Mouse (Mus musculus) forebrain, embryonic 16.5 days (tissue): ENCODE data around the gene Ccer2. TPM values are rescaled to one million over a fixed set of nuclear protein-coding genes. Genes with fewer than 3 reads are reported as not detected.

Experiments
- ATAC-seq: fragments of 200-750 bp; cut with Nextera tagmentation; 2 replicates; pipeline ENCODE4 v1.8.0; 2017; ENCODE audit warnings: mild to moderate bottlenecking, moderate library complexity
- H3K27ac ChIP-seq: fragments of 300-500 bp; sonication (generic); 2 replicates; pipeline ENCODE4 v1.5.1; 2014; ENCODE audit warnings: low read length, control low read depth
- H3K27me3 ChIP-seq: fragments of 300-500 bp; sonication (generic); replicated peaks from 2 replicates; pipeline ENCODE4 v1.6.1; 2014; ENCODE audit warnings: low read length; ENCODE audit not compliant: control insufficient read depth, insufficient read depth
- H3K36me3 ChIP-seq: fragments of 300-500 bp; sonication (generic); 2 replicates; pipeline ENCODE4 v1.6.1; 2014; ENCODE audit not compliant: control insufficient read depth, insufficient read depth
- H3K4me1 ChIP-seq: fragments of 300-500 bp; sonication (generic); replicated peaks from 2 replicates; pipeline ENCODE4 v1.6.1; 2014; ENCODE audit warnings: low read length; ENCODE audit not compliant: control insufficient read depth, insufficient read depth
- H3K4me2 ChIP-seq: fragments of 300-500 bp; sonication (generic); 2 replicates; pipeline ENCODE4 v1.6.1; 2014; ENCODE audit warnings: mild to moderate bottlenecking, low read length, control low read depth
- H3K4me3 ChIP-seq: fragments of 300-500 bp; sonication (generic); replicated peaks from 2 replicates; pipeline ENCODE4 v1.5.1; 2014; ENCODE audit warnings: mild to moderate bottlenecking, low read length, control low read depth
- H3K9ac ChIP-seq: fragments of 300-500 bp; sonication (generic); replicated peaks from 2 replicates; pipeline ENCODE4 v1.6.1; 2014; ENCODE audit warnings: low read depth, low read length, control low read depth
- H3K9me3 ChIP-seq: fragments of 300-500 bp; sonication (generic); 2 replicates; pipeline ENCODE4 v1.6.1; 2016; ENCODE audit warnings: low read length; ENCODE audit not compliant: control insufficient read depth
- WGBS: fragments of 180-500 bp; shearing (Covaris S2); extraction: QIAGEN DNeasy Blood & Tissue Kit; methylation state at CpG from one replicate; pipeline ENCODE4 v1.1.7; 2014; 5-methylcytosine and 5-hydroxymethylcytosine counted together
- polyA plus RNA-seq: library from polyadenylated mRNA; unstranded; fragments of >200 nt; fragmentation: Nextera tagmentation; extraction: Ambion mirVana; gene quantifications from 2 replicates; pipeline ENCODE4 v1.2.1, GENCODE M21; 2015

Gene Ccer2
- polyA plus RNA-seq, 1 experiment from 2014 or later: not detected

GRCm38 (mm10) chr7:28780857-28781256 lies 24.9 kb downstream of the Ccer2 start:
- WGBS: 75% methylated on average over 7 of the region's 7 CpGs
- Histone ChIP-seq H3K27me3 (no peaks in the 10 kb centered on the region), H3K27ac (no peak overlapping the region), H3K4me2 (no peak overlapping the region), H3K4me1 (peaks cover 5% of the 10 kb centered on the region), H3K4me3 (no peak overlapping the region), H3K36me3 (peaks cover 7% of the 10 kb centered on the region; the same call in 1 of the 2 replicates), H3K9ac (no peak overlapping the region), H3K9me3 (no peaks in the 10 kb centered on the region)
- no peak for ATAC-seq

DNA sequence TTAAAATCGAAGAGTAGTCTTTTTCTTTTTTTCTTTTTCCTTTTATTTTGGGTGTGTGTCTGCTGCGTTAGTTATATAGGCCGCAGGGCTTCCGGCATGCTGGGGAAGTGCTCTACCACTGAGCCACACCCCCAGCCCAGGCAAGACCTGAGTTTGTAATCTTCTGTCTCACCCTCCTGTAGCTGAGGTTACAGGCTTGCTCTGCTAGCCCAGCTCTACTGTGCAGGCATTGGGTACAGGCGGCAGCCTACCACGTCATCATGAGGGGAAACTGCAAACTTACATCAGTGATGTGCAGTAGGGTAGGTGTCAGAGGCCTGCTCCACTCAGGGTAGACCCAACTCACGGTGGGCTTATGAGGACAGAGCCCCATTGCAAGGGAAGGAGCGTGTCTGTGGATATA lies 25.3 kb downstream of the Ccer2 start:
- no peaks in the 10 kb centered on the region for H3K27me3 ChIP-seq
- no peak overlapping the region for H3K9ac ChIP-seq
- H3K4me2 ChIP-seq: no peak overlapping the region
- H3K4me3 ChIP-seq: no peak overlapping the region
- peaks cover 5% of the 10 kb centered on the region for H3K4me1 ChIP-seq
- no peaks in the 10 kb centered on the region for H3K9me3 ChIP-seq
- 88% methylated on average over 8 of the region's 8 CpGs for WGBS
- H3K27ac ChIP-seq: no peak overlapping the region
- no peak for ATAC-seq
- H3K36me3 ChIP-seq: peaks cover 7% of the 10 kb centered on the region; the same call in 1 of the 2 replicates

GRCm38 (mm10) chr7:28785161-28785560 lies 29.2 kb downstream of the Ccer2 start:
- H3K36me3 ChIP-seq: peaks cover 2% of the 10 kb centered on the region; the same call in 1 of the 2 replicates
- H3K4me3 ChIP-seq: no peak overlapping the region
- no peak for ATAC-seq
- peaks cover 4% of the 10 kb centered on the region for H3K4me1 ChIP-seq
- no peak overlapping the region for H3K27ac ChIP-seq
- no peaks in the 10 kb centered on the region for H3K9me3 ChIP-seq
- H3K9ac ChIP-seq: no peak overlapping the region
- 81% methylated on average over 5 of the region's 5 CpGs for WGBS
- H3K4me2 ChIP-seq: no peak overlapping the region
- H3K27me3 ChIP-seq: no peaks in the 10 kb centered on the region

GRCm38 (mm10) chr7:28787884-28788283 lies 31.9 kb downstream of the Ccer2 start:
- H3K9ac ChIP-seq: no peak overlapping the region
- 92% methylated on average over 9 of the region's 9 CpGs for WGBS
- peaks cover 2% of the 10 kb centered on the region; the same call in 1 of the 2 replicates for H3K36me3 ChIP-seq
- H3K9me3 ChIP-seq: no peaks in the 10 kb centered on the region
- no peak overlapping the region for H3K4me3 ChIP-seq
- H3K4me2 ChIP-seq: no peak overlapping the region
- H3K27me3 ChIP-seq: no peaks in the 10 kb centered on the region
- no peaks in the 10 kb centered on the region for H3K4me1 ChIP-seq
- no peak overlapping the region for H3K27ac ChIP-seq
- ATAC-seq: no peak

- H3K4me3 ChIP-seq: no peak within 1 kb of the TSS
- no peaks in the 10 kb centered on the region for H3K4me1 ChIP-seq
- no peak within 1 kb of the TSS for H3K9ac ChIP-seq
- H3K4me2 ChIP-seq: no peak within 1 kb of the TSS
- 83% methylated on average over 4 of the region's 5 CpGs for WGBS
- H3K27ac ChIP-seq: no peak within 1 kb of the TSS
- no peaks in the 10 kb centered on the region for H3K9me3 ChIP-seq
- ATAC-seq: no peak
- H3K27me3 ChIP-seq: no peaks in the 10 kb centered on the region
- H3K36me3 ChIP-seq: peaks cover 2% of the 10 kb centered on the region; the same call in 1 of the 2 replicates
Measured at GRCm38 (mm10) chr7:28788307-28789195, 32.6 kb downstream of the Ccer2 start, which contains the start of gene Rinl. Gene Rinl, plus strand, starts transcription at chr7:28788969.

GRCm38 (mm10) chr7:28789235-28789634 lies 33.3 kb downstream of the Ccer2 start:
- no peak overlapping the region for H3K4me3 ChIP-seq
- WGBS: 89% methylated on average over 3 of the region's 3 CpGs

DNA sequence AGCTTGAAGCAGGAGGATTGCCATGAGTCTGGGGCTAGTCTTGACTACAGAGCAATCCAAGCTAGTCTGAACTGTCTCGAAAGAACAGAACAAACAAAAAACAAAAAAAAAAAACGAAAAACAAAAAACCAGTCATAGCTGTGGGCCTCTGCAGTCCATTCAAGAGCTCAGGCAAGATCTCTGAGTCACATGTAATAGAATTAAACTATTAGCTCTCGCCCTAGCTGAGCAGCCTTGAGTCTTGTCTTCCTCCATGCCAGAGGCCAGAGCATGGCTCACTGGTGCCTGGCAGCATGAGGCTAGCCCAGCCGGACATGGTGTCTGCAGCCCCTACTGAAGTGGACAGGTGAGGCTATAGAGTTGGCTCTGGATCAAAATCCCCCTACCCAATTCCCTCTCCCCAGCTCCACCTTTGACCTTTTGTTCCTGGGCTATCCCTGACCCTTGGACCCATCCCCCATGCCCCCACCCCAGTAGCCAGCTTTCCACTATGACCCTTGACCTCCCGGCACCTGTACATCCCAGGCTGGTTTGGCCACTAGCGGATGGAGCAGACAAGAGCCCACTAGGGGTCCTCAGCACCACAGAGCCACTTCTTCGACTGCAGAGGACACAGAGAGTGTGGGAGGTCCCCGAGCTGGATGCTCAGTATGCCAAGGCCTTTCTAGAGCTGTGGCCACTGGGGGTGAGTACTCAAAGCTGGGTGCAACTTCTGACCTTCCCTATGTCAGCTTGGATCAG lies 34.3 kb downstream of the Ccer2 start:
- no peak for ATAC-seq
- Histone ChIP-seq H3K4me3 (no peak overlapping the region), H3K4me2 (no peak overlapping the region), H3K9me3 (no peaks in the 10 kb centered on the region), H3K27me3 (no peaks in the 10 kb centered on the region), H3K9ac (no peak overlapping the region), H3K4me1 (no peaks in the 10 kb centered on the region), H3K27ac (no peak overlapping the region), H3K36me3 (peaks cover 2% of the 10 kb centered on the region; the same call in 1 of the 2 replicates)
- WGBS: 48% methylated on average over 8 of the region's 8 CpGs

More at GRCm38 (mm10) chr7:28789235-28789634, 33.3 kb downstream of the Ccer2 start:
- Histone ChIP-seq H3K4me1 (no peaks in the 10 kb centered on the region), H3K9me3 (no peaks in the 10 kb centered on the region), H3K9ac (no peak overlapping the region), H3K27me3 (no peaks in the 10 kb centered on the region), H3K27ac (no peak overlapping the region), H3K36me3 (peaks cover 2% of the 10 kb centered on the region; the same call in 1 of the 2 replicates), H3K4me2 (no peak overlapping the region)
- no peak for ATAC-seq

DNA sequence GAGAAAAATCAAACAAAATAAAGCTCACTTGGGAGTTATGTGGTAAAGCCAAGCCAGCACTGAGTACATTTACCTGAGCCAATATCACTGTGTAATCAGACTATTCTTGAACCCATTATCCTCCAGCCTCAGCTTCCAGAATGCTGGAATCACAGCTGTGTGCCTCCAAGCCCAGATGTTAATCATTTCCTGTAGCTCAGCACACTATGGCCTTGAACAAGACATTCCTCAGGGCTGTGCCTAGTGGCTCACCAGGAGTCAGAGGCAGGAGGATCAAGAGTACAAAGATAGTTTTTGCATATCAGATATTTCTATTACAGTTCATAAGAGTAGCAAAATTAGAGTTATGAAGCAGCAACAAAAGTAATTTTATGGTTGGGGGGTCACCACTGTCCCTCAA lies 35.7 kb downstream of the Ccer2 start:
- no peak for ATAC-seq
- Histone ChIP-seq H3K4me2 (no peak overlapping the region), H3K9me3 (no peaks in the 10 kb centered on the region), H3K9ac (no peak overlapping the region), H3K36me3 (no peaks in the 10 kb centered on the region), H3K27me3 (no peaks in the 10 kb centered on the region), H3K4me1 (peaks cover 3% of the 10 kb centered on the region), H3K4me3 (no peak overlapping the region), H3K27ac (no peak overlapping the region)
